Mouse (Mus musculus) spleen, postnatal 10 days (tissue): Measurements from ENCODE around the gene Vasp.

Source experiments
- DNase-seq, 2 experiments: peaks; one replicate each; pipeline ENCODE4 v3.0.0; 2021 to 2022; ENCODE audit warnings: low spot score in 2 of 2

Gene Vasp

GRCm38 (mm10) chr7:19236411-19236810, 35.2 kb downstream of the Vasp start:
- no peak for DNase-seq

- DNase-seq = no peak
Observed at GRCm38 (mm10) chr7:19235092-19235671, 36.4 kb downstream of the Vasp start.

GRCm38 (mm10) chr7:19234652-19235051, 37.0 kb downstream of the Vasp start:
- no peak for DNase-seq

GRCm38 (mm10) chr7:19231849-19232248, 39.8 kb downstream of the Vasp start:
- DNase-seq = no peak

GRCm38 (mm10) chr7:19230899-19231298, 40.7 kb downstream of the Vasp start:
- DNase-seq = no peak

GRCm38 (mm10) chr7:19230041-19230580, 41.5 kb downstream of the Vasp start:
- DNase-seq = no peak

GRCm38 (mm10) chr7:19229404-19229803, 42.2 kb downstream of the Vasp start:
- peak in 1 of 2 experiments; percentile 35 for DNase-seq

- no peak for DNase-seq
Observed at GRCm38 (mm10) chr7:19228793-19229148, 42.8 kb downstream of the Vasp start.

GRCm38 (mm10) chr7:19227883-19228792, 43.5 kb downstream of the Vasp start, which contains the start of gene Opa3:
TSS of gene Opa3 (plus strand) at chr7:19228334.
- peak; percentile 98 to 99 for DNase-seq

- peak; percentile 31 to 58 for DNase-seq
Observed at GRCm38 (mm10) chr7:19226817-19227797, 44.5 kb downstream of the Vasp start.

- peak in 1 of 2 experiments; percentile 41 for DNase-seq
Observed at GRCm38 (mm10) chr7:19224933-19225332, 46.7 kb downstream of the Vasp start.

GRCm38 (mm10) chr7:19222875-19223274, 48.7 kb downstream of the Vasp start:
- DNase-seq = no peak

- no peak for DNase-seq
Observed at GRCm38 (mm10) chr7:19222189-19222588, 49.4 kb downstream of the Vasp start.

GRCm38 (mm10) chr7:19220061-19220460, 51.6 kb downstream of the Vasp start:
- DNase-seq = no peak

GRCm38 (mm10) chr7:19217944-19218343, 53.7 kb downstream of the Vasp start:
- no peak for DNase-seq

GRCm38 (mm10) chr7:19217492-19217891, 54.1 kb downstream of the Vasp start:
- DNase-seq = no peak

- DNase-seq = no peak
Observed at GRCm38 (mm10) chr7:19214940-19215339, 56.7 kb downstream of the Vasp start.

- DNase-seq = no peak
Observed at GRCm38 (mm10) chr7:19214369-19214768, 57.2 kb downstream of the Vasp start.

- DNase-seq = no peak
Observed at GRCm38 (mm10) chr7:19213385-19213784, 58.2 kb downstream of the Vasp start.

GRCm38 (mm10) chr7:19211996-19212755, 59.4 kb downstream of the Vasp start, which contains the start of gene Gpr4:
TSS of gene Gpr4 (plus strand) at chr7:19212538.
- DNase-seq = no peak
